ENCODE assay signal across 8 mouse cellular contexts in genomic region chr4:63496312-63496711, GRCm38 (mm10). TPM values are rescaled to one million over a fixed set of nuclear protein-coding genes. Genes with fewer than 3 reads are reported as not detected.
DNase-seq lines count a peak whose midpoint lies in the region; ATAC-seq and TF ChIP-seq lines count a peak whose summit lies in the region.

No protein-coding gene starts in this region.

- peak; percentile 42; the same call in 1 of the 2 replicates for ATAC-seq in hindbrain, embryonic 14.5 days (ENCODE audit: low FRiP score)
- ATAC-seq in midbrain, embryonic 13.5 days: peak; percentile 34; the same call in 1 of the 2 replicates

- H3K36me3 ChIP-seq in kidney, adult 2 months (ENCODE audit: control insufficient read depth, insufficient read depth, low read length): no peaks in the 10 kb centered on the region
- no peaks in the 10 kb centered on the region for H3K36me3 ChIP-seq in hindbrain, embryonic 14.5 days (replicated peaks; ENCODE audit: control insufficient read depth, insufficient read depth)
- H3K36me3 ChIP-seq in midbrain, embryonic 13.5 days: no peaks in the 10 kb centered on the region

- no peaks in the 10 kb centered on the region for H3K27me3 ChIP-seq in kidney, adult 2 months (replicated peaks; ENCODE audit: control insufficient read depth, insufficient read depth, low read length)
- peaks cover 14% of the 10 kb centered on the region; the same call in 1 of the 2 replicates for H3K27me3 ChIP-seq in hindbrain, embryonic 14.5 days (ENCODE audit: control insufficient read depth, insufficient read depth, low read length)
- H3K27me3 ChIP-seq in midbrain, embryonic 13.5 days: peaks cover 2% of the 10 kb centered on the region; the same call in 1 of the 2 replicates

- TF ChIP-seq CTCF in kidney, adult 2 months (conservative IDR thresholded peaks at IDR 0.05; ENCODE audit: insufficient read depth, insufficient read length, low read depth, low read length): no peak

- H3K4me2 ChIP-seq in hindbrain, embryonic 14.5 days (replicated peaks): peak overlapping the region; percentile 71
- H3K4me2 ChIP-seq in midbrain, embryonic 13.5 days (replicated peaks): peak overlapping the region; percentile 89

- no peaks in the 10 kb centered on the region for H3K9me3 ChIP-seq in hindbrain, embryonic 14.5 days (ENCODE audit: control insufficient read depth, low read length)
- H3K9me3 ChIP-seq in midbrain, embryonic 13.5 days: no peaks in the 10 kb centered on the region

- no peak for TF ChIP-seq POLR2A in kidney, adult 2 months (IDR thresholded peaks at IDR 0.05; ENCODE audit: low read depth, low read length)

- H3K4me1 ChIP-seq in kidney, adult 2 months (ENCODE audit: control insufficient read depth, insufficient read depth, low read length): peaks cover 6% of the 10 kb centered on the region; the same call in 1 of the 2 replicates
- no peaks in the 10 kb centered on the region; the same call in 1 of the 2 replicates for H3K4me1 ChIP-seq in brown adipose tissue, adult 24 weeks (ENCODE audit: control insufficient read depth, insufficient read depth, insufficient read length, low read length)
- H3K4me1 ChIP-seq in hindbrain, embryonic 14.5 days (replicated peaks; ENCODE audit: control insufficient read depth, insufficient read depth, low read length): peaks cover 15% of the 10 kb centered on the region; the same call in 1 of the 2 replicates
- peaks cover 60% of the 10 kb centered on the region for H3K4me1 ChIP-seq in midbrain, embryonic 13.5 days (replicated peaks)

- H3K9ac ChIP-seq in hindbrain, embryonic 14.5 days: peak overlapping the region; percentile 57
- H3K9ac ChIP-seq in midbrain, embryonic 13.5 days (replicated peaks): peak overlapping the region; percentile 53; the same call in 1 of the 2 replicates

- 20% methylated on average over 6 of the region's 6 CpGs for WGBS in kidney, adult 2 months
- WGBS in hindbrain, embryonic 14.5 days: 11% methylated on average over 6 of the region's 6 CpGs
- WGBS in midbrain, embryonic 13.5 days: 18% methylated on average over 5 of the region's 6 CpGs

- 0 out of 2 replicates have a peak overlapping the region, but pooled peaks have one; percentile 51 for H3K27ac ChIP-seq in kidney, adult 2 months (ENCODE audit: insufficient read depth, low read depth, low read length)
- H3K27ac ChIP-seq in brown adipose tissue, adult 24 weeks (replicated peaks; ENCODE audit: low read depth, low read length): no peak overlapping the region
- H3K27ac ChIP-seq in hindbrain, embryonic 14.5 days: no peak overlapping the region
- no peak overlapping the region for H3K27ac ChIP-seq in midbrain, embryonic 13.5 days

- no peak for DNase-seq in kidney, adult 2 months
- no peak for DNase-seq in kidney, postnatal 25 days
- no peak for DNase-seq in hindbrain, embryonic 14.5 days (ENCODE audit: low spot score)
- DNase-seq in cerebellum, postnatal 4 days (ENCODE audit: low spot score in 2 of 2): no peak
- DNase-seq in left cerebral cortex, adult 18-20 months (ENCODE audit: low spot score in 2 of 2): no peak
- DNase-seq in adipocyte (ENCODE audit: low spot score): no peak

- peak overlapping the region; percentile 61 for H3K4me3 ChIP-seq in kidney, adult 2 months (ENCODE audit: insufficient read depth, low read depth, low read length)
- H3K4me3 ChIP-seq in brown adipose tissue, adult 24 weeks (ENCODE audit: insufficient read depth, low read depth, low read length): peak overlapping the region; percentile 68
- H3K4me3 ChIP-seq in hindbrain, embryonic 14.5 days (replicated peaks; ENCODE audit: low read length): peak overlapping the region; percentile 62
- peak overlapping the region; percentile 58 for H3K4me3 ChIP-seq in midbrain, embryonic 13.5 days (replicated peaks)

RNA-seq across cellular contexts. Expression of gene Whrn, which starts 0.5 kb away (rescaled TPM):
- polyA plus RNA-seq in kidney, adult 2 months (2012; rRNA removed): 20.3 and 22.7 TPM in 2 replicates
- polyA plus RNA-seq in brown adipose tissue, adult 24 weeks (2012; ENCODE audit: insufficient read depth, insufficient read length, missing spikeins): 2.4 and 2.9 TPM in 2 replicates
- 5.8 and 8.0 TPM in 2 replicates for polyA plus RNA-seq in hindbrain, embryonic 14.5 days (2014; fragmentation: Nextera tagmentation; extraction: Ambion mirVana)
- 6.6 and 10.3 TPM in 2 replicates for polyA plus RNA-seq in midbrain, embryonic 13.5 days (2015; fragmentation: Nextera tagmentation; extraction: Ambion mirVana)
- total RNA-seq in left cerebral cortex, adult 18-20 months (2021): 10 to 100 TPM; 38.5 to 42.1 TPM

RNA-seq across cellular contexts. Expression of gene Atp6v1g1, which starts 48.3 kb away (rescaled TPM):
- polyA plus RNA-seq in kidney, adult 2 months (2012; rRNA removed): 76.1 and 117 TPM in 2 replicates
- 179 and 197 TPM in 2 replicates for polyA plus RNA-seq in brown adipose tissue, adult 24 weeks (2012; ENCODE audit: insufficient read depth, insufficient read length, missing spikeins)
- polyA plus RNA-seq in hindbrain, embryonic 14.5 days (2014; fragmentation: Nextera tagmentation; extraction: Ambion mirVana): 409 and 428 TPM in 2 replicates
- polyA plus RNA-seq in midbrain, embryonic 13.5 days (2015; fragmentation: Nextera tagmentation; extraction: Ambion mirVana): 461 and 466 TPM in 2 replicates
- total RNA-seq in left cerebral cortex, adult 18-20 months (2021): 100 to 1,000 TPM; 143 to 157 TPM
